8 mouse cellular contexts compared by ENCODE assay signal in genomic region chr15:32244344-32244955, GRCm38 (mm10). TPM values are rescaled to one million over a fixed set of nuclear protein-coding genes. Genes with fewer than 3 reads are reported as not detected.
DNase-seq lines count a peak whose midpoint lies in the region; ATAC-seq and TF ChIP-seq lines count a peak whose summit lies in the region.

Sema5a (plus strand) TSS chr15:32244810.

- peak within 1 kb of the TSS; percentile 79 for H3K4me3 ChIP-seq in ES-Bruce4 (ENCODE audit: low read depth, low read length)
- peak within 1 kb of the TSS; percentile 68 to 75 for H3K4me3 ChIP-seq in heart, embryonic 14.5 days (ENCODE audit: control insufficient read depth in 1 of 2, insufficient read depth in 1 of 2, low read depth in 1 of 2, low read length in 2 of 2)
- peak within 1 kb of the TSS; percentile 45 to 70 for H3K4me3 ChIP-seq in liver, embryonic 14.5 days (ENCODE audit: insufficient read depth in 1 of 2, low read depth in 2 of 2, low read length in 2 of 2)
- H3K4me3 ChIP-seq in neural tube, embryonic 14.5 days (ENCODE audit: low read depth, low read length): peak within 1 kb of the TSS; percentile 59

- no peak within 1 kb of the TSS for H3K27ac ChIP-seq in ES-Bruce4 (ENCODE audit: insufficient read depth, low read length)
- peak within 1 kb of the TSS; percentile 57 to 62 for H3K27ac ChIP-seq in heart, embryonic 14.5 days (replicated peaks in 1 of 2; ENCODE audit: control insufficient read depth in 1 of 2, insufficient read depth in 1 of 2, low read depth in 2 of 2, low read length in 2 of 2)
- no peak within 1 kb of the TSS for H3K27ac ChIP-seq in liver, embryonic 14.5 days
- peak within 1 kb of the TSS; percentile 39; the same call in 1 of the 2 replicates for H3K27ac ChIP-seq in neural tube, embryonic 14.5 days (ENCODE audit: low read depth, low read length)

- TF ChIP-seq CTCF in ES-Bruce4 (IDR thresholded peaks at IDR 0.05; ENCODE audit: low read depth, low read length): no peak
- no peak for TF ChIP-seq CTCF in brain, embryonic 14.5 days (IDR thresholded peaks at IDR 0.05; ENCODE audit: borderline replicate concordance, extremely low read depth, insufficient read depth, insufficient read length)
- TF ChIP-seq CTCF in liver, embryonic 14.5 days (IDR thresholded peaks at IDR 0.05; ENCODE audit: low read depth): no peak

- H3K4me1 ChIP-seq in ES-Bruce4 (ENCODE audit: control insufficient read depth, insufficient read depth, low read length): no peaks in the 10 kb centered on the region
- peaks cover 3 to 23% of the 10 kb centered on the region in 2 experiments; a peak in 3 of 4 replicates for H3K4me1 ChIP-seq in heart, embryonic 14.5 days (ENCODE audit: control insufficient read depth in 2 of 2, insufficient read depth in 2 of 2, low read length in 2 of 2)
- H3K4me1 ChIP-seq in liver, embryonic 14.5 days (replicated peaks; ENCODE audit: control insufficient read depth in 2 of 2, insufficient read depth in 2 of 2, low read length in 1 of 2): no peaks in the 10 kb centered on the region
- no peaks in the 10 kb centered on the region for H3K4me1 ChIP-seq in neural tube, embryonic 14.5 days (ENCODE audit: control insufficient read depth, insufficient read depth, low read length)

- under 1% methylated on average over 21 of the region's 45 CpGs for WGBS in heart, embryonic 14.5 days
- under 1% methylated on average over 44 of the region's 45 CpGs for WGBS in liver, embryonic 14.5 days (ENCODE audit: insufficient replicate concordance)
- WGBS in neural tube, embryonic 14.5 days: under 1% methylated on average over 36 of the region's 45 CpGs

- peak; percentile 85 for DNase-seq in brain, embryonic 14.5 days (ENCODE audit: low read depth)
- DNase-seq in fibroblast of lung, adult 2 months (ENCODE audit: low read depth): peak; percentile 59
- DNase-seq in kidney, postnatal 10 days: peak; percentile 91
- DNase-seq in liver, embryonic 14.5 days (ENCODE audit: low read depth in 3 of 3, low spot score in 3 of 3): peak in 1 of 3 experiments; percentile 4
- DNase-seq in urinary bladder, adult 2 months (ENCODE audit: low spot score): peak; percentile 64

- no peaks in the 10 kb centered on the region for H3K27me3 ChIP-seq in ES-Bruce4 (ENCODE audit: control insufficient read depth, insufficient read depth, low read length, poor library complexity, severe bottlenecking)
- no peaks in the 10 kb centered on the region for H3K27me3 ChIP-seq in heart, embryonic 14.5 days (ENCODE audit: control insufficient read depth, insufficient read depth, low read length)
- peaks cover 10% of the 10 kb centered on the region for H3K27me3 ChIP-seq in liver, embryonic 14.5 days (ENCODE audit: control insufficient read depth, insufficient read depth, low read length)
- no peaks in the 10 kb centered on the region for H3K27me3 ChIP-seq in neural tube, embryonic 14.5 days (ENCODE audit: control insufficient read depth, insufficient read depth, low read length)

- no peak for TF ChIP-seq EP300 in ES-Bruce4 (IDR thresholded peaks at IDR 0.05; ENCODE audit: insufficient read depth, low read depth, low read length)
- no peak for TF ChIP-seq EP300 in liver, embryonic 14.5 days (IDR thresholded peaks at IDR 0.05; ENCODE audit: low read depth)

- no peaks in the 10 kb centered on the region for H3K36me3 ChIP-seq in ES-Bruce4 (ENCODE audit: control insufficient read depth, insufficient read depth, low read length, poor library complexity, severe bottlenecking)
- H3K36me3 ChIP-seq in heart, embryonic 14.5 days (ENCODE audit: control insufficient read depth, insufficient read depth, low read length): peaks cover 8% of the 10 kb centered on the region
- H3K36me3 ChIP-seq in liver, embryonic 14.5 days (replicated peaks; ENCODE audit: control insufficient read depth, insufficient read depth, low read depth): no peaks in the 10 kb centered on the region
- H3K36me3 ChIP-seq in neural tube, embryonic 14.5 days (ENCODE audit: control insufficient read depth, insufficient read depth, low read length): no peaks in the 10 kb centered on the region

- ATAC-seq in heart, embryonic 14.5 days (ENCODE audit: insufficient number of reproducible peaks, insufficient read depth, low FRiP score, low read depth): peak; percentile 88
- ATAC-seq in liver, embryonic 14.5 days (ENCODE audit: insufficient read depth): peak; percentile 84
- ATAC-seq in neural tube, embryonic 14.5 days (ENCODE audit: low read depth): peak; percentile 92

- no peak for TF ChIP-seq POLR2A in ES-Bruce4 (IDR thresholded peaks at IDR 0.05; ENCODE audit: insufficient read depth, low read length)
- 0 out of 2 replicates have a peak, but pooled peaks have one; percentile 44 for TF ChIP-seq POLR2A in brain, embryonic 14.5 days (IDR thresholded peaks at IDR 0.05; ENCODE audit: borderline replicate concordance, extremely low read depth, insufficient read depth, insufficient read length, poor library complexity, severe bottlenecking)

- H3K9ac ChIP-seq in ES-Bruce4 (ENCODE audit: low read depth, poor library complexity, severe bottlenecking): peak within 1 kb of the TSS; percentile 79
- H3K9ac ChIP-seq in heart, embryonic 14.5 days (ENCODE audit: low read length): peak within 1 kb of the TSS; percentile 74
- H3K9ac ChIP-seq in liver, embryonic 14.5 days (replicated peaks): no peak within 1 kb of the TSS; the same call in 1 of the 2 replicates
- H3K9ac ChIP-seq in neural tube, embryonic 14.5 days (replicated peaks; ENCODE audit: low read depth, low read length): peak within 1 kb of the TSS; percentile 49

- peak within 1 kb of the TSS; percentile 99 for H3K4me2 ChIP-seq in heart, embryonic 14.5 days (ENCODE audit: low read length)
- peak within 1 kb of the TSS; percentile 68 for H3K4me2 ChIP-seq in liver, embryonic 14.5 days (ENCODE audit: low read depth)
- H3K4me2 ChIP-seq in neural tube, embryonic 14.5 days (ENCODE audit: low read depth, low read length): peak within 1 kb of the TSS; percentile 100

- H3K9me3 ChIP-seq in ES-Bruce4 (replicated peaks; ENCODE audit: control insufficient read depth, insufficient read depth, low read length, poor library complexity, severe bottlenecking): no peaks in the 10 kb centered on the region
- no peaks in the 10 kb centered on the region for H3K9me3 ChIP-seq in heart, embryonic 14.5 days (ENCODE audit: control insufficient read depth, low read length)
- H3K9me3 ChIP-seq in liver, embryonic 14.5 days (ENCODE audit: control insufficient read depth, low read length): no peaks in the 10 kb centered on the region
- H3K9me3 ChIP-seq in neural tube, embryonic 14.5 days (ENCODE audit: control insufficient read depth, low read length): no peaks in the 10 kb centered on the region

RNA-seq across cellular contexts. Expression of gene Sema5a, which starts in this region (rescaled TPM):
- 2.8 and 2.9 TPM in 2 replicates for polyA plus RNA-seq in ES-Bruce4 (2011; ENCODE audit: insufficient read depth, insufficient read length, low read depth, missing spikeins)
- 12.5 and 14.0 TPM in 2 replicates for polyA plus RNA-seq in brain, embryonic 14.5 days (2012; rRNA removed)
- polyA plus RNA-seq in heart, embryonic 14.5 days (2014; fragmentation: Nextera tagmentation; extraction: Ambion mirVana): 8.4 and 10.0 TPM in 2 replicates
- 0.30 and 0.35 TPM in 2 replicates for polyA plus RNA-seq in liver, embryonic 14.5 days (2012; rRNA removed)
- polyA plus RNA-seq in liver, embryonic 14.5 days (2014; fragmentation: Nextera tagmentation; extraction: Ambion mirVana): 0.29 and 0.52 TPM in 2 replicates
- 14.8 and 15.7 TPM in 2 replicates for polyA plus RNA-seq in neural tube, embryonic 14.5 days (2014; fragmentation: Nextera tagmentation; extraction: Ambion mirVana)
- 10.1 and 15.0 TPM in 2 replicates for polyA plus RNA-seq in urinary bladder, adult 2 months (2012; rRNA removed)

Comparison
In these comparisons a context has a peak if more than half of its experiments do, and no peak if none do; other contexts are left out.
1. Peak in ATAC-seq, H3K4me3 ChIP-seq and H3K4me2 ChIP-seq in liver, embryonic 14.5 days; RNA of the gene not detected or under 1 TPM.
2. H3K27ac ChIP-seq: peak in heart, embryonic 14.5 days (2 of 2) and neural tube, embryonic 14.5 days (single experiment); none in ES-Bruce4 (single experiment) and liver, embryonic 14.5 days (single experiment).
3. Peak in every context shown above with its lines, with median percentiles within 50 percentile points of each other: H3K4me3 ChIP-seq, ATAC-seq and H3K4me2 ChIP-seq.